Mouse (Mus musculus): ENCODE data around the gene Golph3. TPM values are rescaled to one million over a fixed set of nuclear protein-coding genes. Genes with fewer than 3 reads are reported as not detected.

The Golph3 gene
- polyA plus RNA-seq, 1 experiment from 2014 or later, result 116 TPM

DNA sequence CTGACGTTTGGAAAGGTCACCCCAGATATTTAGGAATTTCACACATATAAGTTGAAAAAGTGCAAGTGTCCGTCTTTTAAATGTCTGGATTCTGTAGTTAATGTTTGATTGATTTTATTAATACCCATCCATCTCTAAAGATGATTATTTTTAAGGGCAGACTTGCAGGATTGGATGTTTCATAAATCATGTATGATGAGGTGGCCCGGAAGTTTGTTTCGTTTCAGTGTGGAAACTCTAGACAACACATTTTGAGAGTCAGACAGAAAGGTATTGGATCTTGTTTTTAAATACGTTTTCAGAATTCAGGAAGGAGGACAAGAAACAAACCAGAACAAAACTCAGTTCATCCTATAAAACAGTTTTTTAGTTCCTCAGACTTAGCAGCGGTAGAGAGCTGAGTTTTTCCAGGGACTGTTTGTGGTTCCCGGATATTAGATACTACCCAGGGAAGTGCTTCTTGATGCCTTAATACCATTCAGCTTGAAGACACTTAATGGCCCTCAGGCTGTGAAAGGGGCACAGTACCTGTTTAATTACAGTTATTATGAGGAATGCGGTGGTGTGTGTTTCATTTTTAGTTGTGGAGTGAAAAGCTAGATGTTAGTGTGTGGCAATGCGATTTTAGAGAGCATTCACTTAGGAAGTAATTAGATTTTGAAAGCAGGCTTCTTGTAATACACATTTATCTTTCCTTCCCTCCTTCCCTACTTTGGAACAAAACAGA lies 1.6 kb downstream of the Golph3 start:
- H3K27me3 ChIP-seq (ENCODE audit: control insufficient read depth, insufficient read depth, low read length), result no peaks in the 10 kb centered on the region
- no peaks in the 10 kb centered on the region for H3K9me3 ChIP-seq (ENCODE audit: control insufficient read depth, low read length)
- H3K36me3 ChIP-seq (ENCODE audit: control insufficient read depth, insufficient read depth, low read length), result peaks cover 3% of the 10 kb centered on the region; the same call in 1 of the 2 replicates
- WGBS, result 7% methylated on average over 9 of the region's 9 CpGs
- H3K4me2 ChIP-seq (replicated peaks; ENCODE audit: low read depth, low read length), result peak overlapping the region; percentile 84
- peaks cover 10% of the 10 kb centered on the region; the same call in 1 of the 2 replicates for H3K4me1 ChIP-seq (ENCODE audit: control insufficient read depth, insufficient read depth, low read length)
- H3K9ac ChIP-seq (ENCODE audit: low read depth, low read length), result peak overlapping the region; percentile 98; the same call in 1 of the 2 replicates
- H3K27ac ChIP-seq (ENCODE audit: low read depth, low read length), result no peak overlapping the region
- no peak for ATAC-seq (ENCODE audit: low FRiP score, low TSS enrichment)
- peak overlapping the region; percentile 99 for H3K4me3 ChIP-seq (ENCODE audit: low read length)

GRCm38 (mm10) chr15:12324326-12324725 lies 3.1 kb downstream of the Golph3 start:
- Histone ChIP-seq H3K36me3 (ENCODE audit: control insufficient read depth, insufficient read depth, low read length) (peaks cover 3% of the 10 kb centered on the region; the same call in 1 of the 2 replicates), H3K9me3 (ENCODE audit: control insufficient read depth, low read length) (no peaks in the 10 kb centered on the region), H3K27ac (ENCODE audit: low read depth, low read length) (no peak overlapping the region), H3K4me1 (ENCODE audit: control insufficient read depth, insufficient read depth, low read length) (peaks cover 10% of the 10 kb centered on the region; the same call in 1 of the 2 replicates), H3K4me2 (replicated peaks; ENCODE audit: low read depth, low read length) (0 out of 2 replicates have a peak overlapping the region, but pooled peaks have one; percentile 84), H3K4me3 (ENCODE audit: low read length) (no peak overlapping the region), H3K27me3 (ENCODE audit: control insufficient read depth, insufficient read depth, low read length) (no peaks in the 10 kb centered on the region), H3K9ac (ENCODE audit: low read depth, low read length) (no peak overlapping the region)
- WGBS, result 85% methylated on average over 1 of the region's 1 CpGs
- ATAC-seq (ENCODE audit: low FRiP score, low TSS enrichment), result no peak

- Histone ChIP-seq H3K9ac (ENCODE audit: low read depth, low read length) (no peak overlapping the region), H3K4me2 (replicated peaks; ENCODE audit: low read depth, low read length) (no peak overlapping the region), H3K36me3 (ENCODE audit: control insufficient read depth, insufficient read depth, low read length) (peaks cover 3% of the 10 kb centered on the region; the same call in 1 of the 2 replicates), H3K9me3 (ENCODE audit: control insufficient read depth, low read length) (no peaks in the 10 kb centered on the region), H3K4me3 (ENCODE audit: low read length) (no peak overlapping the region), H3K4me1 (ENCODE audit: control insufficient read depth, insufficient read depth, low read length) (0 out of 2 replicates have a peak, but pooled peaks cover 7% of the 10 kb centered on the region), H3K27ac (ENCODE audit: low read depth, low read length) (no peak overlapping the region), H3K27me3 (ENCODE audit: control insufficient read depth, insufficient read depth, low read length) (no peaks in the 10 kb centered on the region)
- WGBS, result 89% methylated on average over 3 of the region's 3 CpGs
- ATAC-seq (ENCODE audit: low FRiP score, low TSS enrichment), result no peak
Observed at GRCm38 (mm10) chr15:12330389-12330788, 9.1 kb downstream of the Golph3 start.

- no peak overlapping the region for H3K27ac ChIP-seq (ENCODE audit: low read depth, low read length)
- H3K9ac ChIP-seq (ENCODE audit: low read depth, low read length), result no peak overlapping the region
- H3K4me3 ChIP-seq (ENCODE audit: low read length), result no peak overlapping the region
- no peak for ATAC-seq (ENCODE audit: low FRiP score, low TSS enrichment)
- no peak overlapping the region for H3K4me2 ChIP-seq (replicated peaks; ENCODE audit: low read depth, low read length)
- peaks cover 3% of the 10 kb centered on the region; the same call in 1 of the 2 replicates for H3K36me3 ChIP-seq (ENCODE audit: control insufficient read depth, insufficient read depth, low read length)
- no peaks in the 10 kb centered on the region for H3K27me3 ChIP-seq (ENCODE audit: control insufficient read depth, insufficient read depth, low read length)
- H3K9me3 ChIP-seq (ENCODE audit: control insufficient read depth, low read length), result no peaks in the 10 kb centered on the region
- H3K4me1 ChIP-seq (ENCODE audit: control insufficient read depth, insufficient read depth, low read length), result 0 out of 2 replicates have a peak, but pooled peaks cover 7% of the 10 kb centered on the region
Observed at GRCm38 (mm10) chr15:12330892-12331291, 9.6 kb downstream of the Golph3 start.

- H3K27me3 ChIP-seq (ENCODE audit: control insufficient read depth, insufficient read depth, low read length), result no peaks in the 10 kb centered on the region
- H3K4me2 ChIP-seq (replicated peaks; ENCODE audit: low read depth, low read length), result no peak overlapping the region
- ATAC-seq (ENCODE audit: low FRiP score, low TSS enrichment), result no peak
- H3K9ac ChIP-seq (ENCODE audit: low read depth, low read length), result no peak overlapping the region
- no peak overlapping the region for H3K4me3 ChIP-seq (ENCODE audit: low read length)
- H3K36me3 ChIP-seq (ENCODE audit: control insufficient read depth, insufficient read depth, low read length), result no peaks in the 10 kb centered on the region
- H3K27ac ChIP-seq (ENCODE audit: low read depth, low read length), result no peak overlapping the region
- H3K4me1 ChIP-seq (ENCODE audit: control insufficient read depth, insufficient read depth, low read length), result 0 out of 2 replicates have a peak, but pooled peaks cover 7% of the 10 kb centered on the region
- no peaks in the 10 kb centered on the region for H3K9me3 ChIP-seq (ENCODE audit: control insufficient read depth, low read length)
- 57% methylated on average over 1 of the region's 1 CpGs for WGBS
Observed at GRCm38 (mm10) chr15:12331300-12331699, 10.1 kb downstream of the Golph3 start.

DNA sequence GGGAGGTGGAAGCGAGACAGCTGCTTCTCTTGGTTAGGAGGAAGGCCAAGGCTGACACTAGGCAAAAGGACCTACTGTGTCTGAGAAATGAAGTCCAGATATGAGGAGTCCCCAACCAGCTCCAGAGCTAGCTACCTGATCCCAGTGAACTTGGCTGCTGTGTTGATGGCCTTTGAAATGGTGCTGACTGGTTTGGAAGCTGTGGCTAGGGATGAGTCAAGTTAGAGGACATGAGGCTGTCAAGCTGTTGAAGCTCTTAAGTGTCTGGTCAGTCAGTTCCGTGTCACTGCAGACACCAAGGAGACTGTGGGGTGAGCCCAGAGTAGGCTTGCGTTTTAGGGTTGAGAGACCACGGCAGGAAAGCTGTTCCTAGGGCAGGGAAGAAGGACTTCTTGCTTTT lies 13.1 kb downstream of the Golph3 start:
- H3K4me3 ChIP-seq (ENCODE audit: low read length), result no peak overlapping the region
- H3K4me2 ChIP-seq (replicated peaks; ENCODE audit: low read depth, low read length), result no peak overlapping the region
- no peaks in the 10 kb centered on the region for H3K27me3 ChIP-seq (ENCODE audit: control insufficient read depth, insufficient read depth, low read length)
- no peak for ATAC-seq (ENCODE audit: low FRiP score, low TSS enrichment)
- 0 out of 2 replicates have a peak, but pooled peaks cover 7% of the 10 kb centered on the region for H3K4me1 ChIP-seq (ENCODE audit: control insufficient read depth, insufficient read depth, low read length)
- no peak overlapping the region for H3K27ac ChIP-seq (ENCODE audit: low read depth, low read length)
- H3K36me3 ChIP-seq (ENCODE audit: control insufficient read depth, insufficient read depth, low read length), result no peaks in the 10 kb centered on the region
- no peaks in the 10 kb centered on the region for H3K9me3 ChIP-seq (ENCODE audit: control insufficient read depth, low read length)
- H3K9ac ChIP-seq (ENCODE audit: low read depth, low read length), result no peak overlapping the region
- WGBS, result 69% methylated on average over 4 of the region's 4 CpGs

DNA sequence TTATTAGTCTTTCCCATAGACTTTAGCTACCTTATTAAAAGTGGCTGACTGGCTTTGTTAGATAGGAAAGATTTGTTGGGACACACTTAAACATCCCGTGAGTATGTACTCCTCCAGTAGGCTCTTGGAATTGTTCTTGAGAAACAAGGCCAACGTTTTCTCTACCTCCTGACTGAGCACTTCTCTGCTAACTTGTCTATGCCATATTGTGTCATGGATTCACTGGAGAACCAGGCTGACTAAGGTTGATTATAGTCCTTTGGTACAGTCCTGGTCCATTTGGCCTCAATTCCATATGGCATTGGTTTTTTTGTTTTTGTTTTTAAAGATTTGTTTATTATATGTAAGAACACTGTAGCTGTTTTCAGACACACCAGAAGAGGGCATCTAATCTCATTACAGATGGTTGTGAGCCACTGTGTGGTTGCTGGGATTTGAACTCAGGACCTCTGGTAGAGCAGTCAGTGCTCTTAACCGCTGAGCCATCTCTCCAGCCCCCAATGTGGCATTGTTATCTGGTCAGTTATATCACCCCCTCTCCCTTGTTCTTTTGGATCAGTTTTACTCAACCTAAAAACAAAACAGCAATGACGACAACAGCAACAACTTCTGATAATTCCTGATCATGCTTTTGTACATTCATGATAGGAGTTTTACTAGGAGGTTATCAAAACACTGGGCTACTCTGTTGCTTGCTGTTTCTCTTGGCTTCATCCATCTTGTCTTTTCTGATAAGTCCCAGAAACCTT lies 16.0 kb downstream of the Golph3 start:
- no peaks in the 10 kb centered on the region; the same call in 1 of the 2 replicates for H3K36me3 ChIP-seq (ENCODE audit: control insufficient read depth, insufficient read depth, low read length)
- 81% methylated on average over 4 of the region's 4 CpGs for WGBS
- H3K27ac ChIP-seq (ENCODE audit: low read depth, low read length), result no peak overlapping the region
- no peaks in the 10 kb centered on the region for H3K9me3 ChIP-seq (ENCODE audit: control insufficient read depth, low read length)
- H3K27me3 ChIP-seq (ENCODE audit: control insufficient read depth, insufficient read depth, low read length), result no peaks in the 10 kb centered on the region
- no peaks in the 10 kb centered on the region for H3K4me1 ChIP-seq (ENCODE audit: control insufficient read depth, insufficient read depth, low read length)
- no peak overlapping the region for H3K4me2 ChIP-seq (replicated peaks; ENCODE audit: low read depth, low read length)
- ATAC-seq (ENCODE audit: low FRiP score, low TSS enrichment), result no peak
- H3K4me3 ChIP-seq (ENCODE audit: low read length), result no peak overlapping the region
- H3K9ac ChIP-seq (ENCODE audit: low read depth, low read length), result no peak overlapping the region

DNA sequence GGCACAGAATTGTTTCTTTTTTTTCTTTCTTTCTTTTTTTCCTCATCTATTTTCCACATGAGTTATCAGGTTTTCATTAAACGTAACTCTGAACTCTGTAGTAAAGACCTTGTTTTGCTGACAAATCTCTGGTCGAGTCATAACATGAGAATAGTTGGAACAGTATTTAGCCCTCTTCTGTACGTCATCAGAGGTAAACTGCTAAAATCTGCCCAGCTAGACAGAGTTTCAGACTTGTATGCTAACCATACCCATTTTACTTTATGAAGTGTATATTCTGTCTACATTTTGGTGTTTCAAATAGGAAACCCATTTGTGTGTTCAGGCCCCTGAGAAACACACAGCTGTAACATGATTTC lies 16.5 kb downstream of the Golph3 start:
- no peak overlapping the region for H3K4me2 ChIP-seq (replicated peaks; ENCODE audit: low read depth, low read length)

More for the DNA sequence above, 16.5 kb downstream of the Golph3 start:
- no peak overlapping the region for H3K4me3 ChIP-seq (ENCODE audit: low read length)
- H3K4me1 ChIP-seq (ENCODE audit: control insufficient read depth, insufficient read depth, low read length), result no peaks in the 10 kb centered on the region
- 75% methylated on average over 3 of the region's 3 CpGs for WGBS
- H3K27me3 ChIP-seq (ENCODE audit: control insufficient read depth, insufficient read depth, low read length), result no peaks in the 10 kb centered on the region
- H3K9me3 ChIP-seq (ENCODE audit: control insufficient read depth, low read length), result no peaks in the 10 kb centered on the region
- no peak overlapping the region for H3K9ac ChIP-seq (ENCODE audit: low read depth, low read length)
- ATAC-seq (ENCODE audit: low FRiP score, low TSS enrichment), result no peak
- H3K27ac ChIP-seq (ENCODE audit: low read depth, low read length), result no peak overlapping the region
- no peaks in the 10 kb centered on the region; the same call in 1 of the 2 replicates for H3K36me3 ChIP-seq (ENCODE audit: control insufficient read depth, insufficient read depth, low read length)

All from kidney, embryonic 14.5 days (tissue).